Mouse (Mus musculus): ENCODE results near the gene Epb41l2. TPM values are rescaled to one million over a fixed set of nuclear protein-coding genes. Genes with fewer than 3 reads are reported as not detected.

Epb41l2 gene
- polyA plus RNA-seq, 1 experiment = 421 TPM

GRCm38 (mm10) chr10:25402886-25403285 lies 43.3 kb downstream of the Epb41l2 start:
- 71% methylated on average over 1 of the region's 1 CpGs for WGBS
- H3K27ac ChIP-seq (ENCODE audit: insufficient read depth, low read depth, low read length) = no peak overlapping the region
- H3K4me1 ChIP-seq (ENCODE audit: control insufficient read depth, insufficient read depth, low read length) = no peaks in the 10 kb centered on the region
- no peak overlapping the region for H3K4me3 ChIP-seq (ENCODE audit: insufficient read depth, low read depth, low read length)
- TF ChIP-seq CTCF (IDR thresholded peaks at IDR 0.05; ENCODE audit: insufficient read depth, low read depth, low read length) (no peak), POLR2A (IDR thresholded peaks at IDR 0.05; ENCODE audit: insufficient read depth, low read depth, low read length) (no peak)

- H3K4me1 ChIP-seq (ENCODE audit: control insufficient read depth, insufficient read depth, low read length) = peaks cover 3% of the 10 kb centered on the region; the same call in 1 of the 2 replicates
- H3K4me3 ChIP-seq (ENCODE audit: insufficient read depth, low read depth, low read length) = no peak overlapping the region
- no peak for TF ChIP-seq POLR2A (IDR thresholded peaks at IDR 0.05; ENCODE audit: insufficient read depth, low read depth, low read length)
- TF ChIP-seq CTCF (IDR thresholded peaks at IDR 0.05; ENCODE audit: insufficient read depth, low read depth, low read length) = no peak
- 93% methylated on average over 15 of the region's 15 CpGs for WGBS
- H3K27ac ChIP-seq (ENCODE audit: insufficient read depth, low read depth, low read length) = no peak overlapping the region
Observed at GRCm38 (mm10) chr10:25403813-25404701, 44.5 kb downstream of the Epb41l2 start.

GRCm38 (mm10) chr10:25404702-25405098 lies 45.1 kb downstream of the Epb41l2 start:
- peaks cover 3% of the 10 kb centered on the region; the same call in 1 of the 2 replicates for H3K4me1 ChIP-seq (ENCODE audit: control insufficient read depth, insufficient read depth, low read length)
- WGBS = 84% methylated on average over 6 of the region's 6 CpGs
- no peak overlapping the region for H3K27ac ChIP-seq (ENCODE audit: insufficient read depth, low read depth, low read length)
- TF ChIP-seq POLR2A (IDR thresholded peaks at IDR 0.05; ENCODE audit: insufficient read depth, low read depth, low read length) (no peak), CTCF (IDR thresholded peaks at IDR 0.05; ENCODE audit: insufficient read depth, low read depth, low read length) (no peak)
- H3K4me3 ChIP-seq (ENCODE audit: insufficient read depth, low read depth, low read length) = no peak overlapping the region

GRCm38 (mm10) chr10:25405551-25405950 lies 46.0 kb downstream of the Epb41l2 start:
- Histone ChIP-seq H3K4me3 (ENCODE audit: insufficient read depth, low read depth, low read length) (no peak overlapping the region), H3K4me1 (ENCODE audit: control insufficient read depth, insufficient read depth, low read length) (peaks cover 3% of the 10 kb centered on the region; the same call in 1 of the 2 replicates), H3K27ac (ENCODE audit: insufficient read depth, low read depth, low read length) (no peak overlapping the region)
- 93% methylated on average over 8 of the region's 8 CpGs for WGBS
- TF ChIP-seq POLR2A (IDR thresholded peaks at IDR 0.05; ENCODE audit: insufficient read depth, low read depth, low read length) (no peak), CTCF (IDR thresholded peaks at IDR 0.05; ENCODE audit: insufficient read depth, low read depth, low read length) (no peak)

GRCm38 (mm10) chr10:25406695-25407094 lies 47.1 kb downstream of the Epb41l2 start:
- Histone ChIP-seq H3K4me1 (ENCODE audit: control insufficient read depth, insufficient read depth, low read length) (peaks cover 3% of the 10 kb centered on the region; the same call in 1 of the 2 replicates), H3K27ac (ENCODE audit: insufficient read depth, low read depth, low read length) (no peak overlapping the region), H3K4me3 (ENCODE audit: insufficient read depth, low read depth, low read length) (no peak overlapping the region)
- WGBS = 87% methylated on average over 5 of the region's 5 CpGs
- TF ChIP-seq POLR2A (IDR thresholded peaks at IDR 0.05; ENCODE audit: insufficient read depth, low read depth, low read length) (no peak), CTCF (IDR thresholded peaks at IDR 0.05; ENCODE audit: insufficient read depth, low read depth, low read length) (no peak)

- no peak overlapping the region for H3K4me3 ChIP-seq (ENCODE audit: insufficient read depth, low read depth, low read length)
- peaks cover 3% of the 10 kb centered on the region; the same call in 1 of the 2 replicates for H3K4me1 ChIP-seq (ENCODE audit: control insufficient read depth, insufficient read depth, low read length)
- WGBS = 90% methylated on average over 14 of the region's 14 CpGs
- H3K27ac ChIP-seq (ENCODE audit: insufficient read depth, low read depth, low read length) = no peak overlapping the region
- TF ChIP-seq POLR2A (IDR thresholded peaks at IDR 0.05; ENCODE audit: insufficient read depth, low read depth, low read length) = no peak
- no peak for TF ChIP-seq CTCF (IDR thresholded peaks at IDR 0.05; ENCODE audit: insufficient read depth, low read depth, low read length)
Observed at GRCm38 (mm10) chr10:25408136-25408650, 48.6 kb downstream of the Epb41l2 start.

GRCm38 (mm10) chr10:25411836-25412373 lies 52.3 kb downstream of the Epb41l2 start:
- no peak overlapping the region for H3K27ac ChIP-seq (ENCODE audit: insufficient read depth, low read depth, low read length)
- WGBS = 84% methylated on average over 6 of the region's 6 CpGs
- TF ChIP-seq POLR2A (IDR thresholded peaks at IDR 0.05; ENCODE audit: insufficient read depth, low read depth, low read length) (no peak), CTCF (IDR thresholded peaks at IDR 0.05; ENCODE audit: insufficient read depth, low read depth, low read length) (no peak)

GRCm38 (mm10) chr10:25415188-25415717 lies 55.7 kb downstream of the Epb41l2 start:
- TF ChIP-seq CTCF (IDR thresholded peaks at IDR 0.05; ENCODE audit: insufficient read depth, low read depth, low read length) (no peak), POLR2A (IDR thresholded peaks at IDR 0.05; ENCODE audit: insufficient read depth, low read depth, low read length) (no peak)
- WGBS = 92% methylated on average over 7 of the region's 7 CpGs
- no peak overlapping the region for H3K27ac ChIP-seq (ENCODE audit: insufficient read depth, low read depth, low read length)

More at GRCm38 (mm10) chr10:25411836-25412373, 52.3 kb downstream of the Epb41l2 start:
- Histone ChIP-seq H3K4me1 (ENCODE audit: control insufficient read depth, insufficient read depth, low read length) (peaks cover 3% of the 10 kb centered on the region; the same call in 1 of the 2 replicates), H3K4me3 (ENCODE audit: insufficient read depth, low read depth, low read length) (no peak overlapping the region)

More at GRCm38 (mm10) chr10:25415188-25415717, 55.7 kb downstream of the Epb41l2 start:
- H3K4me1 ChIP-seq (ENCODE audit: control insufficient read depth, insufficient read depth, low read length) = no peaks in the 10 kb centered on the region
- no peak overlapping the region for H3K4me3 ChIP-seq (ENCODE audit: insufficient read depth, low read depth, low read length)

All from olfactory bulb, adult 2 months (tissue).